ENCODE assay signal across 9 mouse cellular contexts in genomic region chr9:107923956-107924355, GRCm38 (mm10). TPM values are rescaled to one million over a fixed set of nuclear protein-coding genes. Genes with fewer than 3 reads are reported as not detected.
DNase-seq lines count a peak whose midpoint lies in the region; ATAC-seq lines count a peak whose summit lies in the region.
"Had no signal": no experiment of that assay in that cellular context is flagged by ENCODE, and none has a peak within 500 bp of the region (broad histone marks: within the 10 kb centered on the region; RNA-seq: fewer than 3 reads in every experiment).

No protein-coding gene starts in this region.

- peak overlapping the region; percentile 60; the same call in 1 of the 2 replicates for H3K27ac ChIP-seq in forebrain, embryonic 10.5 days
- H3K27ac ChIP-seq in forebrain, embryonic 13.5 days, result no peak overlapping the region
- H3K27ac ChIP-seq in embryonic facial prominence, embryonic 14.5 days (replicated peaks; ENCODE audit: low read depth, low read length), result no peak overlapping the region

- H3K9me3 ChIP-seq in forebrain, embryonic 10.5 days, result no peaks in the 10 kb centered on the region
- H3K9me3 ChIP-seq in forebrain, embryonic 13.5 days (replicated peaks), result no peaks in the 10 kb centered on the region
- H3K9me3 ChIP-seq in embryonic facial prominence, embryonic 14.5 days (ENCODE audit: control insufficient read depth, low read length), result no peaks in the 10 kb centered on the region

- DNase-seq in forebrain, embryonic 10.5 days (ENCODE audit: extremely low spot score, low spot score), result no peak
- DNase-seq in embryonic facial prominence, embryonic 14.5 days (ENCODE audit: low spot score), result peak; percentile 48
- DNase-seq in heart, postnatal 25 days (ENCODE audit: low spot score), result peak; percentile 46
- DNase-seq in T-cell, adult 2 months (ENCODE audit: low spot score), result no peak
- DNase-seq in thymus, postnatal 4 days, result no peak
- DNase-seq in left cerebral cortex, adult 18-20 months (ENCODE audit: low spot score in 2 of 2), result no peak

- no peak overlapping the region for H3K4me3 ChIP-seq in forebrain, embryonic 10.5 days
- no peak overlapping the region for H3K4me3 ChIP-seq in forebrain, embryonic 13.5 days
- no peak overlapping the region for H3K4me3 ChIP-seq in embryonic facial prominence, embryonic 14.5 days (ENCODE audit: low read depth, low read length)

- H3K4me1 ChIP-seq in forebrain, embryonic 10.5 days, result peaks cover 37% of the 10 kb centered on the region
- peaks cover 15% of the 10 kb centered on the region for H3K4me1 ChIP-seq in forebrain, embryonic 13.5 days
- H3K4me1 ChIP-seq in embryonic facial prominence, embryonic 14.5 days (ENCODE audit: control insufficient read depth, insufficient read depth, low read length), result peaks cover 7% of the 10 kb centered on the region; the same call in 1 of the 2 replicates

- no peak for ATAC-seq in forebrain, embryonic 13.5 days
- ATAC-seq in embryonic facial prominence, embryonic 14.5 days (ENCODE audit: low read depth), result peak; percentile 27; the same call in 1 of the 2 replicates
- 0 out of 2 replicates have a peak, but pooled peaks have one; percentile 46 for ATAC-seq in megakaryocyte-erythroid progenitor cell, adult 5-6 weeks (replicated peaks; ENCODE audit: low FRiP score, low TSS enrichment, poor library complexity, severe bottlenecking)

- H3K9ac ChIP-seq in forebrain, embryonic 13.5 days, result no peak overlapping the region
- no peak overlapping the region for H3K9ac ChIP-seq in embryonic facial prominence, embryonic 14.5 days (ENCODE audit: low read depth, low read length)

- peaks cover 8% of the 10 kb centered on the region; the same call in 1 of the 2 replicates for H3K27me3 ChIP-seq in forebrain, embryonic 10.5 days (ENCODE audit: poor library complexity, severe bottlenecking)
- H3K27me3 ChIP-seq in forebrain, embryonic 13.5 days, result no peaks in the 10 kb centered on the region
- no peaks in the 10 kb centered on the region for H3K27me3 ChIP-seq in embryonic facial prominence, embryonic 14.5 days (replicated peaks; ENCODE audit: control insufficient read depth, insufficient read depth, low read length)

- no peak overlapping the region for H3K4me2 ChIP-seq in forebrain, embryonic 13.5 days
- no peak overlapping the region for H3K4me2 ChIP-seq in embryonic facial prominence, embryonic 14.5 days (ENCODE audit: low read depth, low read length)

- WGBS in forebrain, embryonic 10.5 days, result 64% methylated on average over 6 of the region's 6 CpGs
- 63% methylated on average over 6 of the region's 6 CpGs for WGBS in forebrain, embryonic 13.5 days
- WGBS in embryonic facial prominence, embryonic 14.5 days, result 32% methylated on average over 6 of the region's 6 CpGs

- H3K36me3 ChIP-seq in forebrain, embryonic 10.5 days (replicated peaks), result no peaks in the 10 kb centered on the region
- H3K36me3 ChIP-seq in forebrain, embryonic 13.5 days (ENCODE audit: poor library complexity, severe bottlenecking), result no peaks in the 10 kb centered on the region
- no peaks in the 10 kb centered on the region for H3K36me3 ChIP-seq in embryonic facial prominence, embryonic 14.5 days (ENCODE audit: control insufficient read depth, insufficient read depth, low read length)

- intact Hi-C loops in heart, postnatal 25 days (cut with DNase I), result no loop called here

RNA-seq across cellular contexts. Expression of gene Actl11, which starts 4.3 kb away (rescaled TPM):
- not detected in 2 replicates for polyA plus RNA-seq in forebrain, embryonic 10.5 days (2016; fragmentation: Nextera tagmentation; extraction: Ambion mirVana)
- not detected in 2 replicates for polyA plus RNA-seq in forebrain, embryonic 13.5 days (2015; fragmentation: Nextera tagmentation; extraction: Ambion mirVana)
- not detected in 2 replicates for polyA plus RNA-seq in embryonic facial prominence, embryonic 14.5 days (2014; fragmentation: Nextera tagmentation; extraction: Ambion mirVana)
- total RNA-seq in heart, postnatal 25 days (2021), result not detected
- not detected in 2 replicates for total RNA-seq in megakaryocyte-erythroid progenitor cell, adult 5-6 weeks (2014; fragmentation: Nextera tagmentation)
- not detected in 2 replicates for total RNA-seq in megakaryocyte-erythroid progenitor cell, adult 5-6 weeks (2017)
- total RNA-seq in left cerebral cortex, adult 18-20 months (2021), result not detected
- total RNA-seq: left cerebral cortex, postnatal 14 days had no signal

RNA-seq across cellular contexts. Expression of gene Camkv, which starts 11.5 kb away (rescaled TPM):
- 17.5 and 18.6 TPM in 2 replicates for polyA plus RNA-seq in forebrain, embryonic 10.5 days (2016; fragmentation: Nextera tagmentation; extraction: Ambion mirVana)
- 23.6 and 27.2 TPM in 2 replicates for polyA plus RNA-seq in forebrain, embryonic 13.5 days (2015; fragmentation: Nextera tagmentation; extraction: Ambion mirVana)
- 2.2 and 2.6 TPM in 2 replicates for polyA plus RNA-seq in embryonic facial prominence, embryonic 14.5 days (2014; fragmentation: Nextera tagmentation; extraction: Ambion mirVana)
- total RNA-seq in heart, postnatal 25 days (2021), result not detected
- 0.22 TPM in 1 of 2 replicates, not detected in the other for total RNA-seq in megakaryocyte-erythroid progenitor cell, adult 5-6 weeks (2014; fragmentation: Nextera tagmentation)
- not detected in 2 replicates for total RNA-seq in megakaryocyte-erythroid progenitor cell, adult 5-6 weeks (2017)
- 100 to 1,000 TPM; 322 to 377 TPM for total RNA-seq in left cerebral cortex, adult 18-20 months (2021)

RNA-seq across cellular contexts. Expression of gene Mst1r, which starts 17.3 kb away (rescaled TPM):
- 0.49 and 0.60 TPM in 2 replicates for polyA plus RNA-seq in forebrain, embryonic 10.5 days (2016; fragmentation: Nextera tagmentation; extraction: Ambion mirVana)
- 0.46 and 0.74 TPM in 2 replicates for polyA plus RNA-seq in forebrain, embryonic 13.5 days (2015; fragmentation: Nextera tagmentation; extraction: Ambion mirVana)
- 2.8 and 3.1 TPM in 2 replicates for polyA plus RNA-seq in embryonic facial prominence, embryonic 14.5 days (2014; fragmentation: Nextera tagmentation; extraction: Ambion mirVana)
- 1 to 10 TPM; 2.4 to 3.4 TPM for total RNA-seq in heart, postnatal 25 days (2021)
- not detected in 2 replicates for total RNA-seq in megakaryocyte-erythroid progenitor cell, adult 5-6 weeks (2014; fragmentation: Nextera tagmentation)
- not detected in 2 replicates for total RNA-seq in megakaryocyte-erythroid progenitor cell, adult 5-6 weeks (2017)
- total RNA-seq in left cerebral cortex, adult 18-20 months (2021), result 1 to 10 TPM in 1 of 2 experiments, under 1 TPM in 1; 0.89 to 1.2 TPM

RNA-seq across cellular contexts. Expression of gene Traip, which starts 26.0 kb away (rescaled TPM):
- 40.8 and 46.3 TPM in 2 replicates for polyA plus RNA-seq in forebrain, embryonic 10.5 days (2016; fragmentation: Nextera tagmentation; extraction: Ambion mirVana)
- 21.7 and 23.6 TPM in 2 replicates for polyA plus RNA-seq in forebrain, embryonic 13.5 days (2015; fragmentation: Nextera tagmentation; extraction: Ambion mirVana)
- 15.5 and 23.4 TPM in 2 replicates for polyA plus RNA-seq in embryonic facial prominence, embryonic 14.5 days (2014; fragmentation: Nextera tagmentation; extraction: Ambion mirVana)
- total RNA-seq in heart, postnatal 25 days (2021), result under 1 TPM; 0.59 to 0.73 TPM
- total RNA-seq in megakaryocyte-erythroid progenitor cell, adult 5-6 weeks (2014; fragmentation: Nextera tagmentation), result 22.4 and 31.0 TPM in 2 replicates
- total RNA-seq in megakaryocyte-erythroid progenitor cell, adult 5-6 weeks (2017), result 17.2 and 18.4 TPM in 2 replicates
- total RNA-seq in left cerebral cortex, adult 18-20 months (2021), result 1 to 10 TPM; 7.5 to 9.1 TPM

RNA-seq across cellular contexts. Expression of gene Mon1a, which starts 36.0 kb away (rescaled TPM):
- polyA plus RNA-seq in forebrain, embryonic 10.5 days (2016; fragmentation: Nextera tagmentation; extraction: Ambion mirVana), result 12.2 and 12.5 TPM in 2 replicates
- 18.9 and 20.6 TPM in 2 replicates for polyA plus RNA-seq in forebrain, embryonic 13.5 days (2015; fragmentation: Nextera tagmentation; extraction: Ambion mirVana)
- 11.4 and 11.8 TPM in 2 replicates for polyA plus RNA-seq in embryonic facial prominence, embryonic 14.5 days (2014; fragmentation: Nextera tagmentation; extraction: Ambion mirVana)
- total RNA-seq in heart, postnatal 25 days (2021), result 10 to 100 TPM; 10.8 to 11.2 TPM
- 3.7 and 7.2 TPM in 2 replicates for total RNA-seq in megakaryocyte-erythroid progenitor cell, adult 5-6 weeks (2014; fragmentation: Nextera tagmentation)
- total RNA-seq in megakaryocyte-erythroid progenitor cell, adult 5-6 weeks (2017), result 6.1 and 12.6 TPM in 2 replicates
- 10 to 100 TPM; 27.1 to 28.1 TPM for total RNA-seq in left cerebral cortex, adult 18-20 months (2021)

Comparison
In these comparisons a context has a peak if more than half of its experiments do, and no peak if none do; other contexts are left out.
1. DNase-seq: peak in embryonic facial prominence, embryonic 14.5 days (single experiment) and heart, postnatal 25 days (single experiment); none in forebrain, embryonic 10.5 days (single experiment), T-cell, adult 2 months (single experiment), thymus, postnatal 4 days (single experiment) and left cerebral cortex, adult 18-20 months (0 of 2).
2. RNA of gene Camkv, which starts 11.5 kb away (total RNA-seq): 322 to 377 TPM in left cerebral cortex, adult 18-20 months; 0.22 TPM in megakaryocyte-erythroid progenitor cell, adult 5-6 weeks and not detected in heart, postnatal 25 days; every median in the first group is over 100 times any median in the second.